Mouse (Mus musculus) layer of hippocampus, adult 2 months (tissue): ENCODE measurements around the gene Ldlrad3. TPM values are rescaled to one million over a fixed set of nuclear protein-coding genes. Genes with fewer than 3 reads are reported as not detected.

Experiments
- DNase-seq, 2 experiments: peaks; one replicate each; pipeline ENCODE4 v3.0.0; 2022; ENCODE audit warnings: low spot score in 2 of 2
- H3K27ac ChIP-seq: fragments of 200-600 bp; 2 replicates; pipeline ENCODE4 v1.8.1; 2022
- H3K4me3 ChIP-seq: fragments of 200-600 bp; 2 replicates; pipeline ENCODE4 v1.8.1; 2022; ENCODE audit warnings: mild to moderate bottlenecking
- CTCF ChIP-seq: fragments of 200-600 bp; conservative IDR thresholded peaks from 2 replicates; pipeline ENCODE4 v1.8.1; 2022; ENCODE audit warnings: antibody characterized with exemption, mild to moderate bottlenecking, moderate library complexity
- total RNA-seq, 2 experiments: library from RNA; stranded (reverse); gene quantifications; 2 replicates each; pipeline ENCODE4 v1.2.3; 2021

The Ldlrad3 gene
- total RNA-seq, 2 experiments from 2014 or later, result 9.3 to 11.2 TPM

DNA sequence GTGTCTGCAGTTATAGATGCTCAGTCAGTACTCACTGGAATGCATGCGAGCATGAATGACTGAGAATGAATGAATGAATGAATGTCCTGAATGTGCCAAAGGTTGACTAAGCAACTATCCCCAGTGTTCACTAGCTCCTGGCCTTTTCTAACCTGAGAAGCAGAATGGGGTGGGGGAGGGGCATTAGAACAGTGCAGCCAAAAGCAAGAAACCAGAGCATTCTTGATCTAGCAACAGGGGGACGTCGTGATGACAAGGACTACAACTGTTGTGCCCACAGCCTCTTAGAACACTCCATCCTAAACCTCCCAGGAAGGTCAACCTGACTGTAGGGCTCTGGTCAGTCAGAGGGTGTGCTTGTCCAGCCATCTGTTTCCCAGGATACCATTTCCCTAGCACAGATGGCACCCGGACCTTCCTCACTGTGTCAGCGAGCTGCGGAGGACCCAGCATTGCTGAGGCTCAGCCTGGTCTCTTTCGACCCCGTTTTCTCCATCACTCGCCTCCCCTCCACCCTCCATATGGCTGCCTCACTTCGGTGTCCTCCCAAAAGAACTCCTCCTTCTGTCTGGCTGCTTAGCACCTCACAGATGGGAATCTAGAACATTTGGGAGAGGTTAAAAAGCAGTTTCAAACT lies 278.7 kb downstream of the Ldlrad3 start:
- Histone ChIP-seq H3K27ac (peak overlapping the region; percentile 82), H3K4me3 (no peak overlapping the region)
- peak in 1 of 2 experiments; percentile 19 for DNase-seq
- TF ChIP-seq CTCF, result no peak

DNA sequence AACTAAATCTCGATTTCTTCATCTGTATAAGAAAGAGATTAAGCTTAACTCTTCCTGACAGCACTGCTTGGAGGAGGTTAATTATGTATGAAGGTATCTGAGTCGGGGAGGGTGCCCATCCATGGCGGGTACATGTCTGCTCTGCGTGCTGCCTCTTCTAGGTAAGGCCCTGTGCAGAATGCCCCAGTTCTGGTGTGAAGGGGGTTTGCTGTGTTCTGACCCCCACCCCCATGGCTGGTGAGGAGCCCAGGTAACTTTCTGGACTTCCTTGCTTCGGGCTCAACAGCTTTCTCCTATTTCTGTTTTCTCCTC lies 279.9 kb downstream of the Ldlrad3 start:
- DNase-seq, result no peak
- no peak overlapping the region for H3K4me3 ChIP-seq
- peak overlapping the region; percentile 61; the same call in 1 of the 2 replicates for H3K27ac ChIP-seq
- no peak for TF ChIP-seq CTCF

GRCm38 (mm10) chr2:101905534-101906378 lies 280.4 kb downstream of the Ldlrad3 start:
- Histone ChIP-seq H3K27ac (peak overlapping the region; percentile 61), H3K4me3 (no peak overlapping the region)
- TF ChIP-seq CTCF, result peak; percentile 90
- peak; percentile 85 for DNase-seq

- Histone ChIP-seq H3K4me3 (no peak overlapping the region), H3K27ac (no peak overlapping the region)
- TF ChIP-seq CTCF, result no peak
- no peak for DNase-seq
These were observed 284.0 kb downstream of the Ldlrad3 start for GRCm38 (mm10) chr2:101902196-101902595.

Other genes with a start within 250 kb of the Ldlrad3 start
- gene Trim44, start 221.4 kb upstream of the Ldlrad3 start, total RNA-seq, result 100 to 1,000 TPM; 169 to 171 TPM